Mouse (Mus musculus): ENCODE measurements around the gene Ccdc106.

Gene Ccdc106

GRCm38 (mm10) chr7:5080010-5080751 lies 59.8 kb downstream of the Ccdc106 start, which contains the start of gene Epn1:
Gene Epn1, plus strand, starts transcription at chr7:5080235.
- DNase-seq (ENCODE audit: extremely low read depth, insufficient read length, low spot score), result peak; percentile 79

- DNase-seq (ENCODE audit: extremely low read depth, insufficient read length, low spot score), result no peak
Measured at GRCm38 (mm10) chr7:5080815-5081214, 60.5 kb downstream of the Ccdc106 start.

GRCm38 (mm10) chr7:5081241-5081640 lies 60.9 kb downstream of the Ccdc106 start:
- DNase-seq (ENCODE audit: extremely low read depth, insufficient read length, low spot score), result no peak

- no peak for DNase-seq (ENCODE audit: extremely low read depth, insufficient read length, low spot score)
Measured at GRCm38 (mm10) chr7:5081939-5082338, 61.6 kb downstream of the Ccdc106 start.

- DNase-seq (ENCODE audit: extremely low read depth, insufficient read length, low spot score), result no peak
Measured at GRCm38 (mm10) chr7:5083325-5084105, 63.2 kb downstream of the Ccdc106 start.

GRCm38 (mm10) chr7:5085512-5085911 lies 65.2 kb downstream of the Ccdc106 start:
- no peak for DNase-seq (ENCODE audit: extremely low read depth, insufficient read length, low spot score)

GRCm38 (mm10) chr7:5086921-5087440 lies 66.6 kb downstream of the Ccdc106 start:
- DNase-seq (ENCODE audit: extremely low read depth, insufficient read length, low spot score), result no peak

- DNase-seq (ENCODE audit: extremely low read depth, insufficient read length, low spot score), result no peak
Measured at GRCm38 (mm10) chr7:5087886-5088285, 67.5 kb downstream of the Ccdc106 start.

- no peak for DNase-seq (ENCODE audit: extremely low read depth, insufficient read length, low spot score)
Measured at GRCm38 (mm10) chr7:5089853-5090252, 69.5 kb downstream of the Ccdc106 start.

GRCm38 (mm10) chr7:5091008-5091728 lies 70.8 kb downstream of the Ccdc106 start:
- DNase-seq (ENCODE audit: extremely low read depth, insufficient read length, low spot score), result no peak

- DNase-seq (ENCODE audit: extremely low read depth, insufficient read length, low spot score), result no peak
Measured at GRCm38 (mm10) chr7:5092381-5092780, 72.0 kb downstream of the Ccdc106 start.

- DNase-seq (ENCODE audit: extremely low read depth, insufficient read length, low spot score), result no peak
Measured at GRCm38 (mm10) chr7:5092831-5093510, 72.6 kb downstream of the Ccdc106 start.

- no peak for DNase-seq (ENCODE audit: extremely low read depth, insufficient read length, low spot score)
Measured at GRCm38 (mm10) chr7:5098769-5099168, 78.4 kb downstream of the Ccdc106 start.

GRCm38 (mm10) chr7:5099796-5100195 lies 79.4 kb downstream of the Ccdc106 start:
- no peak for DNase-seq (ENCODE audit: extremely low read depth, insufficient read length, low spot score)

GRCm38 (mm10) chr7:5101066-5101663 lies 80.8 kb downstream of the Ccdc106 start:
- no peak for DNase-seq (ENCODE audit: extremely low read depth, insufficient read length, low spot score)

- no peak for DNase-seq (ENCODE audit: extremely low read depth, insufficient read length, low spot score)
Measured at GRCm38 (mm10) chr7:5102564-5102963, 82.2 kb downstream of the Ccdc106 start.

- no peak for DNase-seq (ENCODE audit: extremely low read depth, insufficient read length, low spot score)
Measured at GRCm38 (mm10) chr7:5108272-5108671, 87.9 kb downstream of the Ccdc106 start.

GRCm38 (mm10) chr7:5109301-5109700 lies 88.9 kb downstream of the Ccdc106 start:
- no peak for DNase-seq (ENCODE audit: extremely low read depth, insufficient read length, low spot score)

Data from 3134 (cell line).